Mouse (Mus musculus) CH12.LX (cell line): Measurements from ENCODE around the gene Dnajb1. TPM values are rescaled to one million over a fixed set of nuclear protein-coding genes. Genes with fewer than 3 reads are reported as not detected.

ENCODE experiments used
- DNase-seq: peaks from one replicate; pipeline ENCODE4 v3.0.0-alpha.2; 2013; ENCODE audit errors: extremely low read depth
- H3K27ac ChIP-seq: 2 replicates; pipeline ENCODE4 v1.5.1; 2012; ENCODE audit warnings: low read depth, mild to moderate bottlenecking, control low read depth, moderate library complexity; ENCODE audit not compliant: insufficient read depth
- H3K27me3 ChIP-seq: replicated peaks from 2 replicates; pipeline ENCODE3; 2012; ENCODE audit warnings: inconsistent platforms
- H3K36me3 ChIP-seq, 2 experiments: replicated peaks in 1 of 2; 2 replicates each; pipeline versions ENCODE3 to v1.6.1; 2012; ENCODE audit warnings: inconsistent platforms in 1 of 2, low read length in 1 of 2, mild to moderate bottlenecking in 1 of 2, mixed read lengths in 1 of 2, moderate library complexity in 1 of 2; ENCODE audit not compliant: control insufficient read depth in 1 of 2, insufficient read depth in 1 of 2
- H3K4me1 ChIP-seq, 2 experiments: 2 replicates each; pipeline ENCODE4 v1.6.1; 2012; ENCODE audit warnings: inconsistent platforms in 1 of 2, moderate library complexity in 1 of 2; ENCODE audit not compliant: insufficient read depth in 2 of 2, control insufficient read depth in 1 of 2
- H3K4me2 ChIP-seq: 2 replicates; pipeline ENCODE4 v1.6.1; 2012; ENCODE audit warnings: low read depth, mild to moderate bottlenecking, control low read depth; ENCODE audit not compliant: poor library complexity, insufficient read depth, severe bottlenecking
- H3K4me3 ChIP-seq, 3 experiments: fragments of 150-350 bp in 1 of 3; sonication (generic) in 1 of 3; replicated peaks in 1 of 3; 2 replicates each; pipeline versions ENCODE3 to v1.5.1; 2011 to 2012; ENCODE audit warnings: low read depth in 2 of 3, low read length in 2 of 3, mild to moderate bottlenecking in 2 of 3, moderate library complexity in 2 of 3, control low read depth in 1 of 3, improper control_type of control experiment in 1 of 3, inconsistent platforms in 1 of 3, mixed read lengths in 1 of 3; ENCODE audit not compliant: poor library complexity in 1 of 3
- H3K79me2 ChIP-seq: replicated peaks from 2 replicates; pipeline ENCODE4 v1.6.1; 2012; ENCODE audit warnings: mild to moderate bottlenecking, moderate library complexity; ENCODE audit not compliant: control insufficient read depth, poor library complexity, insufficient read depth, severe bottlenecking; ENCODE audit errors: extremely low read depth
- H3K9ac ChIP-seq: 2 replicates; pipeline ENCODE4 v1.6.1; 2012; ENCODE audit warnings: low read depth, mild to moderate bottlenecking, control low read depth, moderate library complexity; ENCODE audit not compliant: insufficient read depth
- H3K9me3 ChIP-seq: replicated peaks from 2 replicates; pipeline ENCODE3; 2012; ENCODE audit warnings: low read length, inconsistent platforms, mixed read lengths
- BHLHE40 ChIP-seq: IDR thresholded peaks from 2 replicates; pipeline ENCODE4 v1.6.1; 2011; ENCODE audit warnings: mild to moderate bottlenecking, low read depth, low read length, improper control_type of control experiment
- CHD1 ChIP-seq: IDR thresholded peaks from 2 replicates; pipeline ENCODE4 v1.6.1; 2012; ENCODE audit warnings: low read depth, low read length, improper control_type of control experiment, inconsistent platforms
- CHD2 ChIP-seq: IDR thresholded peaks from 2 replicates; pipeline ENCODE4 v1.6.1; 2011; ENCODE audit warnings: low read length, improper control_type of control experiment
- CTCF ChIP-seq, 2 experiments: IDR thresholded peaks in 1 of 2; conservative IDR thresholded peaks in 1 of 2; 2 replicates each; pipeline ENCODE4 v1.5.1; 2011 to 2012; ENCODE audit warnings: low read depth in 2 of 2, low read length in 2 of 2, improper control_type of control experiment in 1 of 2, inconsistent platforms in 1 of 2, mild to moderate bottlenecking in 1 of 2, moderate library complexity in 1 of 2
- E2F4 ChIP-seq: IDR thresholded peaks from 2 replicates; pipeline ENCODE4 v1.6.1; 2011; ENCODE audit warnings: low read depth, low read length, improper control_type of control experiment; ENCODE audit not compliant: insufficient replicate concordance
- ELF1 ChIP-seq: IDR thresholded peaks from 2 replicates; pipeline ENCODE4 v1.6.1; 2014; ENCODE audit warnings: low read depth, mild to moderate bottlenecking, inconsistent platforms, low read length, improper control_type of control experiment
- EP300 ChIP-seq: IDR thresholded peaks from 2 replicates; pipeline ENCODE4 v1.6.1; 2011; ENCODE audit warnings: low read length, improper control_type of control experiment
- IRF4 ChIP-seq: IDR thresholded peaks from 2 replicates; pipeline ENCODE4 v1.6.1; 2014; ENCODE audit warnings: low read depth, mild to moderate bottlenecking, inconsistent platforms, low read length, improper control_type of control experiment
- JUN ChIP-seq: IDR thresholded peaks from 2 replicates; pipeline ENCODE4 v1.6.1; 2011; ENCODE audit warnings: low read depth, mild to moderate bottlenecking, low read length, improper control_type of control experiment, moderate library complexity; ENCODE audit not compliant: insufficient read depth
- JUND ChIP-seq: conservative IDR thresholded peaks from 2 replicates; pipeline ENCODE4 v1.6.1; 2011; ENCODE audit warnings: low read depth, low read length, improper control_type of control experiment
- MAFK ChIP-seq: IDR thresholded peaks from 2 replicates; pipeline ENCODE4 v1.6.1; 2011; ENCODE audit warnings: low read length, improper control_type of control experiment; ENCODE audit not compliant: insufficient replicate concordance
- MAX ChIP-seq: IDR thresholded peaks from 2 replicates; pipeline ENCODE4 v1.6.1; 2011; ENCODE audit warnings: low read length, improper control_type of control experiment
- MEF2A ChIP-seq: IDR thresholded peaks from 2 replicates; pipeline ENCODE4 v1.6.1; 2014; ENCODE audit warnings: low read depth, mild to moderate bottlenecking, inconsistent platforms, low read length, improper control_type of control experiment, borderline replicate concordance
- MXI1 ChIP-seq: IDR thresholded peaks from 2 replicates; pipeline ENCODE4 v1.6.1; 2011; ENCODE audit warnings: mild to moderate bottlenecking, low read depth, low read length, improper control_type of control experiment
- MYC ChIP-seq: IDR thresholded peaks from 2 replicates; pipeline ENCODE4 v1.6.1; 2011; ENCODE audit warnings: low read depth, mild to moderate bottlenecking, improper control_type of control experiment, low read length
- NRF1 ChIP-seq: IDR thresholded peaks from 2 replicates; pipeline ENCODE4 v1.6.1; 2014; ENCODE audit warnings: low read depth, mild to moderate bottlenecking, inconsistent platforms, low read length, improper control_type of control experiment, moderate library complexity
- PAX5 ChIP-seq: IDR thresholded peaks from 2 replicates; pipeline ENCODE4 v1.6.1; 2012; ENCODE audit warnings: low read length, inconsistent platforms, mixed read lengths
- POLR2A ChIP-seq: IDR thresholded peaks from 2 replicates; pipeline ENCODE4 v1.6.1; 2011; ENCODE audit warnings: low read depth, mild to moderate bottlenecking, improper control_type of control experiment, low read length
- POLR2AphosphoS2 ChIP-seq: IDR thresholded peaks from 2 replicates; pipeline ENCODE4 v1.6.1; 2011; ENCODE audit warnings: low read depth, low read length, improper control_type of control experiment
- RAD21 ChIP-seq: IDR thresholded peaks from 2 replicates; pipeline ENCODE4 v1.6.1; 2011; ENCODE audit warnings: low read depth, mild to moderate bottlenecking, low read length, improper control_type of control experiment, moderate library complexity
- RCOR1 ChIP-seq: conservative IDR thresholded peaks from 2 replicates; pipeline ENCODE4 v1.6.1; 2012; ENCODE audit warnings: low read depth, mild to moderate bottlenecking, inconsistent platforms, low read length, improper control_type of control experiment
- SIN3A ChIP-seq: IDR thresholded peaks from 2 replicates; pipeline ENCODE4 v1.6.1; 2012; ENCODE audit warnings: low read length, improper control_type of control experiment, inconsistent platforms
- SMC3 ChIP-seq: IDR thresholded peaks from 2 replicates; pipeline ENCODE4 v1.6.1; 2011; ENCODE audit warnings: low read depth, low read length, improper control_type of control experiment
- TBP ChIP-seq: conservative IDR thresholded peaks from 2 replicates; pipeline ENCODE4 v1.6.1; 2011; ENCODE audit warnings: low read depth, low read length, improper control_type of control experiment
- TCF12 ChIP-seq: IDR thresholded peaks from 2 replicates; pipeline ENCODE4 v1.6.1; 2014; ENCODE audit warnings: low read depth, mild to moderate bottlenecking, inconsistent platforms, low read length, improper control_type of control experiment
- ZC3H11A ChIP-seq: IDR thresholded peaks from 2 replicates; pipeline ENCODE4 v1.6.1; 2012; ENCODE audit warnings: low read depth, mild to moderate bottlenecking, inconsistent platforms, low read length, improper control_type of control experiment
- ZKSCAN1 ChIP-seq: IDR thresholded peaks from 2 replicates; pipeline ENCODE4 v1.6.1; 2012; ENCODE audit warnings: low read depth, inconsistent platforms, low read length, improper control_type of control experiment, borderline replicate concordance
- ZMIZ1 ChIP-seq: IDR thresholded peaks from 2 replicates; pipeline ENCODE4 v1.6.1; 2012; ENCODE audit warnings: low read depth, mild to moderate bottlenecking, inconsistent platforms, low read length, improper control_type of control experiment
- ZNF384 ChIP-seq: IDR thresholded peaks from 2 replicates; pipeline ENCODE4 v1.6.1; 2012; ENCODE audit warnings: low read depth, low read length, improper control_type of control experiment, inconsistent platforms
- dilution Hi-C: fragments of 300-500 bp; cut with MboI; formaldehyde crosslinking; loops from 2 replicates; pipeline ENCODE4 v1.14.3; 2020; ENCODE audit warnings: low sequenced_read_pairs; ENCODE audit not compliant: extremely low pct_unique_long_range_greater_than_20kb, extremely low pct_ligation_motif_present
- in situ Hi-C: fragments of 300-500 bp; cut with MboI; formaldehyde crosslinking; loops from 3 replicates; pipeline ENCODE4 v1.14.3; 2019; ENCODE audit warnings: low sequenced_read_pairs, low pct_ligation_motif_present, low pct_unique_long_range_greater_than_20kb, mixed read lengths
- polyA plus RNA-seq: library from polyadenylated mRNA; unstranded; fragments of >175 nt; gene quantifications from 2 replicates; pipeline ENCODE4 v1.2.1, GENCODE M21; 2012; ENCODE audit warnings: low read depth; ENCODE audit not compliant: insufficient read length
- total RNA-seq, 2 experiments: library from RNA; depleted of rRNA; stranded (reverse); fragments of 300-350 nt in 1 of 2; fragments of >200 nt in 1 of 2; gene quantifications; 2 replicates each; pipeline ENCODE4 v1.2.3; 2012 to 2014

Gene Dnajb1
- total and polyA plus RNA-seq, 3 experiments: 24.9 to 30.9 (median 30.7) TPM

- TF ChIP-seq CTCF (conservative IDR thresholded peaks at IDR 0.05 in 1 of 2, IDR thresholded peaks at IDR 0.05 in 1 of 2; ENCODE audit: low read depth in 2 of 2, low read length in 2 of 2) (peak; percentile 44 to 76), ELF1 (no peak), BHLHE40 (no peak), MAFK (no peak), SMC3 (peak; percentile 28), RAD21 (peak; percentile 48), RCOR1 (no peak), POLR2A (0 out of 2 replicates have a peak, but pooled peaks have one; percentile 32), MYC (no peak)
- no peak overlapping the region for H3K9ac ChIP-seq
- no peaks in the 10 kb centered on the region for H3K27me3 ChIP-seq
- DNase-seq: peak; percentile 74
- dilution Hi-C loops (no loop called here), in situ Hi-C loops (no loop called here)
- peaks cover 16% of the 10 kb centered on the region for H3K79me2 ChIP-seq
- H3K4me3 ChIP-seq: no peak overlapping the region
- peaks cover 9 to 28% of the 10 kb centered on the region in 2 experiments for H3K36me3 ChIP-seq
- no peak overlapping the region for H3K27ac ChIP-seq
- peaks cover 6 to 34% of the 10 kb centered on the region in 2 experiments for H3K4me1 ChIP-seq
- no peaks in the 10 kb centered on the region for H3K9me3 ChIP-seq
- no peak overlapping the region for H3K4me2 ChIP-seq
Observed at GRCm38 (mm10) chr8:83565731-83566375, 42.1 kb upstream of the Dnajb1 start.

GRCm38 (mm10) chr8:83566469-83567395 is 41.3 kb upstream of the Dnajb1 start, which contains the start of gene Ndufb7:
TSS of gene Ndufb7 (plus strand) at chr8:83566671.
- peak; percentile 94 for DNase-seq
- peak within 1 kb of the TSS; percentile 84 to 99 (median 85) for H3K4me3 ChIP-seq
- peaks cover 16% of the 10 kb centered on the region for H3K79me2 ChIP-seq
- peak within 1 kb of the TSS; percentile 82 for H3K9ac ChIP-seq
- peaks cover 6 to 41% of the 10 kb centered on the region in 2 experiments for H3K4me1 ChIP-seq
- H3K27ac ChIP-seq: peak within 1 kb of the TSS; percentile 61
- H3K4me2 ChIP-seq: peak within 1 kb of the TSS; percentile 89
- no peaks in the 10 kb centered on the region for H3K9me3 ChIP-seq
- peaks cover 18 to 36% of the 10 kb centered on the region in 2 experiments for H3K36me3 ChIP-seq
- dilution Hi-C loops: no loop called here
- no peaks in the 10 kb centered on the region for H3K27me3 ChIP-seq
- in situ Hi-C loops: no loop called here
- peak; percentile 83 for TF ChIP-seq POLR2A
- no peak for TF ChIP-seq EP300
- TF ChIP-seq SMC3: peak; percentile 46
- peak; percentile 50 to 92 for TF ChIP-seq CTCF (conservative IDR thresholded peaks at IDR 0.05 in 1 of 2, IDR thresholded peaks at IDR 0.05 in 1 of 2; ENCODE audit: low read depth in 2 of 2, low read length in 2 of 2)
- no peak for TF ChIP-seq MAX
- TF ChIP-seq ELF1: peak; percentile 95
- no peak for TF ChIP-seq MAFK
- peak; percentile 66; the same call in 1 of the 2 replicates for TF ChIP-seq MEF2A
- no peak for TF ChIP-seq ZKSCAN1
- TF ChIP-seq TCF12: peak; percentile 76; the same call in 1 of the 2 replicates
- peak; percentile 59; the same call in 1 of the 2 replicates for TF ChIP-seq IRF4
- no peak for TF ChIP-seq E2F4
- TF ChIP-seq POLR2AphosphoS2: peak; percentile 47; the same call in 1 of the 2 replicates
- TF ChIP-seq MYC: 0 out of 2 replicates have a peak, but pooled peaks have one; percentile 26
- TF ChIP-seq BHLHE40: no peak
- no peak for TF ChIP-seq JUND
- TF ChIP-seq MXI1: 0 out of 2 replicates have a peak, but pooled peaks have one; percentile 53
- TF ChIP-seq CHD2: peak; percentile 95
- TF ChIP-seq ZNF384: no peak
- TF ChIP-seq CHD1: no peak
- no peak for TF ChIP-seq ZMIZ1
- TF ChIP-seq PAX5: no peak
- TF ChIP-seq ZC3H11A: no peak
- TF ChIP-seq JUN: no peak
- TF ChIP-seq TBP: no peak
- peak; percentile 79; the same call in 1 of the 2 replicates for TF ChIP-seq SIN3A
- TF ChIP-seq NRF1: peak; percentile 92
